Mouse (Mus musculus) cerebellum, adult 18-20 months (tissue): ENCODE results near the gene Gm6880.
"Not testable (repeated sequence)": the region's sequence is repeated elsewhere in the genome, so short reads cannot be mapped to it uniquely, and the experiment has no call there.

Experiments
- DNase-seq, 2 experiments: peaks; one replicate each; pipeline ENCODE4 v3.0.0; 2021

Gm6880 gene

DNA sequence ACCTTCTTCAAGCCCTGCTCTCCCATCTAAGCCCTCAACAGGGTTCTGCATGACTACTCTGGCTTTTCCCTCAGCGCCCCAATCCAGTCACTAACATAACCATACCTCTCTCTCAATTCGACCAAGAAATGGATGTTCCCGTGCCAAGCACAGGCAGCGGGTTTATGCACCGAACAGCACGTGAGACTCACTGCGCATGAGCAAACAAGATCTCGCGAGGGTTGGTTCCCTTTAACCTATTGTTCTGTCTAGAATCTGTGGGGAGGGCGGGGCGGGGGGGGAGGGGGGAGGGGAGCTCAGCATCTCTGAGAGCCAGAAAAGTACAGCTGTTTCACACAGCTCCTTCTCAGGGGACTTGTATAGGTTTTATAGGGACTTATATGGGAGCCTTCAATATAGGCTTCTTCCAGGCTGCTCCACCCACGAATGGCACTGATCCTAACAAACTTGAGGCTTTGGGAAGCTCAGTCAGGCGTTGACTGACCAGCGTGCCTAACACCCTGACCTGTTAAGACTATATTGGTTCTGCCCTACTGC is at the start of gene Gm6880:
Gene Gm6880, minus strand, starts transcription at position 51 of the 537 bp plus-strand sequence.
- not testable (repeated sequence) for DNase-seq

DNA sequence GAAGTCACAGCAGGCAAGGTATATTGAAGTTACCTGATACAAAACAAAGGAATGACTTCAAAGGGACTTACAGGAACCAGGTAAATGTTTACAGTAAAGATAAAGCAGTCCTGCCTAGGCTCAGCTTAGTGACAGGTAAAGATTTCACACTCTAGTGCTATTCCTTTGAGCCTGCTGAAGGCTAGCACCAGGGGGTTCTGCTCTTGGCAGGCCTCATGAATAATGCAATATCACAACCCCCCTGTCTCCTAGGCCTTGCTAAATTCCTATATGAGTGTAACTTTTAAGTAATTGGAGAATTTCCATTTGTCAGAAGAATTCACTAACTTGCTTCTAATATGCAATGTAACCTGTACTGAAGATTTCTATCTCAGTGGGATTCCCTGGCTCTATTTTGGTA is 36.3 kb upstream of the Gm6880 start:
- DNase-seq, result not testable (repeated sequence)

DNA sequence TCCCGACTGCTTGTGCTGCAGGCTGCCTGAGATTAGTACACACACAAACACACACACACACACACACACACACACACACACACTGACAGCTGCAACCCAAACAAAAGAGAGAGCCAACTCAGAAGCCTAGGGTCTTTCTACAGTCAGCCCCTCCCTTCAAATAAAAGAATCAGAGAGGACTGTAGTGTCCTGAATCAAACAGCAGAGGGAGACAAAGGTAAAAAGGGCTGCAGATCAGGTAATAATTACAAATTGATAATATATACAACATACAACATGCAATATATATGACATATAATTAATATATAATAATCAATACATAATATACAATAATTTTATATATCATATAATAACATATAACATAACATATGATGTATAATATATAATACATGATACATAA is 15.9 kb upstream of the Gm6880 start:
- no peak for DNase-seq

DNA sequence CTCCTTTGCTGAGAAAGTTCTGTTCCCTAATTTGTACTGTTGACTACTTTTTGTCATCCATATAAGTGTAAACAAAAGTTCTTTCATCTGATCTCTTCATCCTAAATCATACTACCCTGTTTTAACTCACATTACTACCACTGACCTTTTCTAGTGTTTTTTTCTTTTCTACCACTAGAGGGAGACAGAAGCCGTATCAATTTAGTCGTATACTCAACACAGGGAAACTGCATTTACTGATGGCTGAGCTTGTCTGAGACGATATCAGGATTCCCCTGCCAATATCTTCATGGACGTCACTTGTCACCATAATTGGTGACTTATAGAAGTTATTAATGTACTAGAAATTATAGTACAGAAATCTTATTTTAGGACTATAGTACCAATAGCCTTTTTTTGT is 28.4 kb downstream of the Gm6880 start:
- DNase-seq, result no peak

DNA sequence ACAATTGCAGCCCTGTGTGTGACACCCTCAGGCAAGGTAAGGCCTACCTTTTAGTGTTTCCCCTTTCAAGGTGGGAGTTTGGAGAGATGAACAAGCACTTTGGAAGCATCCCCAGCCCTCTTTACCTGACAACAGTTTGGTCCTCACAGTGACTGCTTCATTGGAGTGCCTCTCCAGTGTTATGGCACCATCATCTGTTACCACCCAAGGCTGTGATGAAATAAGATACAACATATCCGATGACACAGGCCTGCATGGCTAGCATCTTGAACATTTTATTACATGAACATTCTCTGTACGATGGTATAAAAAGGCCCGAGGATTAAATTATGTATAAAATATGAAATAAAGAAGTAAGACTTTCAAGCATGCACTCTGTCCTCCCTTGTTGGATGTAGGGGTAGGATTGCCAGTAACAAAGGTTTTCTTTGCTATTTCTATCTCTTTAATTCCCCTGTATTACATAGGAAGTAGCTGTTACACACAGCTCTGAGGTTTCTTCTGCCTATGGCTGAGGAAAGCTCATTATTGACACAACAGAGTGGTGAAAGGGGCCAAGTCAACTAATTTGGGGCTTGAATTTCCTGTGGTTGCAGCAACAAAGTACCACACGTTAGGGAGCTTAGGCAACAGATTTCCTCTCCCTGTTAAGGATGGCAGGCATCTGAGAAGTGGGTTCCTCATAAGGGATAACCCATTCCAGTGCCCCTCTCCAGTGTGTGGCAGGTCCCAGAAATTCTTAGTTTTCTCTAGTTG is 29.9 kb downstream of the Gm6880 start:
- no peak for DNase-seq
